Mouse (Mus musculus): Measurements from ENCODE around the gene Tmem144. TPM values are rescaled to one million over a fixed set of nuclear protein-coding genes. Genes with fewer than 3 reads are reported as not detected.
"Not testable (repeated sequence)": the region's sequence is repeated elsewhere in the genome, so short reads cannot be mapped to it uniquely, and the experiment has no call there.

Gene Tmem144
- total RNA-seq, 1 experiment from 2014 or later, result 17.2 TPM

DNA sequence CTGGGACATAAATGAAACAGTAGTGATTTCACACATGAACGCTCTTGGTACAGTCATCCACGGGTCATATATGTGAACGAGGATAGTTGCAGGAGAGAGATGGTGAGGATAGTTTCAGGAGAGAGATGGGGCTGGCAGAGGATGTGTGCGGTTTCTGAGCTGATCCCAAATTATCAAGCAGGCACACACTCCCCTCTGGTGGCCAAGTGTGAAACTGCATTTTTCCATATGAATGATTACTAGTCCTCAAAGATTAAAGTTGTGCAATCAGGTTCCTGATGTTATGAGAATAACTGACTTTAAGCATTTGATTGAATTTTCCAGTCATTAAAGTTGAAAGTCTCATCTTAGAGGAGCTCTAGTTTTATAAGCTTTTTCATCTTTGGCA lies 43.4 kb downstream of the Tmem144 start:
- DNase-seq, result peak; percentile 54

DNA sequence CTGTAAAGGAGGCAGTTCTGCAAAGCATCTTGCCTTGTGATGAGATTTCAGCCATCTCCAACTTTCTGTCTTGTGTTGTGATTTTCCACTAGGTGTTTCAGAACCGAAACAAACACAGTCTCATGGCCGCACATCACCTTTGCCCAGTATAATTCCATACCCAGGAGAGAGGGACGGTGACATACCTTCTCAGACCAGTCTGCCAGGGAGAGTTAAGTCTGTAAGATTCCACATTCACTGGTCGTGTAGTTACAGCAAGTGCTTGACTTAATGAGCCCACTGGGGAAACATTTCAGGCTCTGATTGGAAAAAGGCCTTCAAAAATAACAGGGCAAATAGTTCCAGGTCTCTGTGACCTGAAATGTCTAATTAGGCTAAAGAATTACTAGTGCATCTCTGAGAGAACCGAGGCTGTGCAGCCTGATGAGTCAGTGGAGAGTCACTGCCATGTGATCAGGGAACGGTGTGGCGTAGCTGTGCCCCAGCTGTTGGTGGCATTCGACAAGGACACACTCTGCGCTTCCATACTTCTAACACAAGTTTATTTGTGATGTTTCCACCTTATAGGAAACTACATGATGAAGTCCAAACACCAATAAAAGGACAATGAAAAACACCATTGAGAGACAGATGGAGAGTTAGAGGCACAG lies 43.9 kb downstream of the Tmem144 start:
- peak; percentile 37 for DNase-seq

- DNase-seq, result not testable (repeated sequence)
Measured at GRCm38 (mm10) chr3:79800761-79801160, 51.8 kb downstream of the Tmem144 start.

- no peak for DNase-seq
Measured at GRCm38 (mm10) chr3:79792307-79792706, 60.3 kb downstream of the Tmem144 start.

DNA sequence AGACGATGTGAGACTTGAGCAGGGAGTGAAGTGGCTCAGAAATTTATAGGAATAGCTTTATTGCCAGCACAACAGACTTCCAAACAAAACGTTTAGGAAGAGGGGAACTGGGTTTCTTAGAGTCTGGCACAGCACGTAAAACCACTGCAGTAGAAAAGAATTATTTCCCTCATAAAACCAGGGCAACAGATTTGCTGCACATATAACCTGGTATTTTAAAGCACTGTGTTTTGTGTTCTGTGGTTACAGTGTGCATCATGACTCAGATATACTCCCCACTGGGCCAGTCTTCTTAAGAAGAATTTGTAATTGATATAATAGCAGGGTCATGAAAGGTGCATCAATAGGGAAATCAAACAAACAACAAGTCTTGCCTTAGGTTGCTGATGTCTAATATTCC lies 62.2 kb downstream of the Tmem144 start:
- no peak for DNase-seq

- DNase-seq, result no peak
Measured at GRCm38 (mm10) chr3:79789554-79789953, 63.0 kb downstream of the Tmem144 start.

DNA sequence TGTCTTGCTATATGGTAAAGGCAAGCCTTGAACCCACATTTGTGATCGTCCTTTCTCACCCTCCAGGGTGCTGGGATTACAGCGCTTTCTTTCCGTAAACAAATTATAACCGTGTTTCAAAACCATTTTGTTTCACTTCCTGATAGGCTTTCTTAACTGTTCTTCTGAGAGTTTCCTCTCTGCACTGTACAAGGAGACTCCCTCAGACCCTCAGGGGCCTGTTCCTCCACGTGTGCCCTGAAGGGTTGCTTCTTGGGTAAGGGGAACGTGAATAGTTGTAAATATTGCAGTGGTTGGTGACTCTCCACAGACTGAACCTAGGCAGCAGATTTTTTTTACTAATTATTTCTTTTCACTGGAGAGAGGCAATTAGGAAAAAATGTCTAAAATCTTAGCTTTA lies 63.6 kb downstream of the Tmem144 start:
- no peak for DNase-seq

DNA sequence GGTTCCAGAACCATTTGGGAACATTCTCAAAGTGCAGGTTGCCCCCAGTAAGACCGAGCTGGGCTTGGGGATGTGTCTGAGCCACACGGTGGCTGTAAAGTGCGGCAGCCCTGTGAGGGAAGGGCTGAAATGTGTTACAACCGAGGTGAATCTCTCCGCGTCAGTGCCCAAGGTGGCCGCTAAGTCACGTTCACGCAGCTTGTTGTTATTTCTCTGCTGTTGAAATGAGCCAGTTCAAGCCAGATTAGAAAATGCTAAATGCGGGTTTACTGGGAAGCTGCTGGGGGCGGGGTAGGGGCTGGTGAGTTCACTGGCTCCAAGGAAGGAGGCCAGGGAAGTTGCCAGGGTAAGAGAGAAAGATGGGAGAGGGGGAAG lies 68.2 kb downstream of the Tmem144 start:
- no peak for DNase-seq

DNA sequence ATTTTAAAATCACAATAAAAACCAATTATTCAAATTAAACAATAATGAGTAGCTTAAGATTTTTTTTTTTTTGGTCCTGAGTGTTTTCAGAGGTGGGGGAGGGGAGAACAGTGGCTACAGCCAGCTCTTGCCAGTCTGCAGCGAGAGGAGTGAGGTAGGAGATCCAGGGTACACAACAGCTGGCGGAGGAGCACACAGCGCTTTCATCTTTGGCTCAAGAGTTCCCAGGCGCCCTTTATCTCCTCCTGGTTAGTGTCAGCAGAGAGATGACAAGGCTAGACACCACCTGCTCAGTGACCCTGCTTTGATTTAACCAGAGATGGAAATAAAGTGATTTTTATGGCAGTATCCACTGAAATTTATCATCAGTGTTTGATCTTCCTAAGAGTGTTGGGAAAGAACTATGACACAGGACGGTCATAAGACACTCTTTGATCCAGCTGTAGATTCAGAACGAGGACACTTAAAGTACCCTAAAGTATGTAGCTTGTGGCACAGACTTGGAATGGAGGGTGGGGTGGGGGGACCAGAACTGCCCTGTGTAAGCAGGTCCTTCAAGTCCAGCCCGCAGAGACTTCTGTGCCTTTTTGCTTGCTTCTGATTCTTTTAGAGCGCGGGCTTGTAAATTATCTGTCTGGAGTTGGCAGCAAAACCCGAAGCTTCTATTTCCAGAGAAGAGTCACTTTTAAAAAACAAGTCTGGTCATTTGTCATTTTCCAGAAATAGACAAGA lies 68.8 kb downstream of the Tmem144 start:
- DNase-seq, result no peak

- no peak for DNase-seq
Measured at GRCm38 (mm10) chr3:79772701-79773100, 79.9 kb downstream of the Tmem144 start.

Other genes with a start within 250 kb of the Tmem144 start
- 3.9 TPM in 2 replicates for gene 4930579G24Rik, start 223.7 kb downstream of the Tmem144 start, total RNA-seq (2021)
- gene Etfdh, start 223.3 kb downstream of the Tmem144 start, total RNA-seq (2021), result 163 and 173 TPM in 2 replicates
- gene Rxfp1, start 114.9 kb downstream of the Tmem144 start, total RNA-seq (2021), result 0.06 TPM in 1 of 2 replicates, not detected in the other
- gene Fam198b, start 31.8 kb upstream of the Tmem144 start, total RNA-seq (2021), result 12.4 and 13.2 TPM in 2 replicates